Mouse (Mus musculus) common myeloid progenitor, adult 5-6 weeks (primary cell): Measurements from ENCODE around the gene Adprhl2. TPM values are rescaled to one million over a fixed set of nuclear protein-coding genes. Genes with fewer than 3 reads are reported as not detected.
A peak's percentile ranks its signal among the peaks of the same experiment; 100 is the strongest.

Experiments
- ATAC-seq: replicated peaks from 2 replicates; pipeline ENCODE4 v1.8.0; 2016; ENCODE audit warnings: low read depth, mild to moderate bottlenecking, moderate TSS enrichment, inconsistent platforms; ENCODE audit not compliant: poor library complexity, severe bottlenecking
- total RNA-seq: library from RNA; stranded (forward); fragments of 200-1000, 187-1606 nt; gene quantifications from 2 replicates; pipeline ENCODE4 v1.2.3, GENCODE M21; 2017

Adprhl2 gene
- 26.0 and 28.7 TPM in 2 replicates for total RNA-seq

DNA sequence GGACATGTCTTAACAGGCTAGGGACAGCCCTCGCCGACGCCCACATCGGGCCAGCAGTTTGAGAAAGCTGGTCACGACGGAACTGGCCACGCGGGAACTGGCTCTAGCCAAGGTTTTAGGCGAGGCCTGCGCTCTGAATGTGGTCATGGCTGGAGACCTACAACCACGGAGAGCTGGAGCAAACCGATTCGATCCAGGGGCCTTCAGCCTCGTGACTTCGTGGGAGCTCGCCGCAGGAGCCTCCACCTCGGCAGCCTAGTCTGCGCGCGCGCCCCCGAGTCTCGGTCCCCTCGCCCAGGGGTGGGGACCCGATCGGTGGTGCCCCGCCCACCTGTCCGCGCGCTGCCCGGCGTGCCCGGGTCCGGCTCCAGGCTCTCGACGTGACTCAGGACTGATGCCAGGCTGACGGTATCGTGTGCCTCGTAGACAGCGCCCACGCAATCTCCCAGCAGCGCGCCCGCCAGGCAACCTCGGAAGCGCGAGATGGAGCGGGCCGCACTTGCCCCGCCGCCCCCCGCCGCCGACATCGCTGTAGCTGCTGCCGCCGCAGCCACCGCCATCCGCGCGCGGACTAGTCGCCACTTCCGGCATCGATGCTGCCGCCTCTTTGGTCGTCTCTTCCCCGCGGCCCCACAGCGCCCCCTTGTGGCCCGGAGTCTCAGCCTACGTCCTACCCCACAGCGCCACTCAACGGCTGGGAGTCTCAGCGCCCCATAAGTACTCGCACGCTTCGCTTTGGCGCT lies at the start of gene Adprhl2:
TSS of gene Adprhl2 (minus strand) at position 593 of the 743 bp plus-strand sequence.
- peak; percentile 94 for ATAC-seq

DNA sequence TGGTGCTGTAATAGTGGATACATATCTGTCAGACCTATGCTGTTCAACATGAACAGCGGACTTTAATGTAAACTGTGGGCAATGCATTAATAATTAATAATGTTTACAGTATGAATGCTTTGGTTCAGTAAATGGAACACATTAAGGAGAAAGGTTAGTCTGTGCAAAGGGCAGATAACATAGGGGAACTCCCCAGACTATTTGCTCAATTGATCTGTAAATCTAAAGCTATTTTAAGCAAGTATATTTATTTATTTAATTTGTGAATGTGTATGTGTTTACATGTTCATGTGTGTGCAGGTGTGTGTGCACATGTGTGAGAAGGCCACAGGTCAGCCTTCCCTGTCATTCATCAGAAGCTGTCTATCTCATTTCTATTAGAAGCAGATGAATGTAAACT lies 38.6 kb upstream of the Adprhl2 start:
- ATAC-seq, result no peak

DNA sequence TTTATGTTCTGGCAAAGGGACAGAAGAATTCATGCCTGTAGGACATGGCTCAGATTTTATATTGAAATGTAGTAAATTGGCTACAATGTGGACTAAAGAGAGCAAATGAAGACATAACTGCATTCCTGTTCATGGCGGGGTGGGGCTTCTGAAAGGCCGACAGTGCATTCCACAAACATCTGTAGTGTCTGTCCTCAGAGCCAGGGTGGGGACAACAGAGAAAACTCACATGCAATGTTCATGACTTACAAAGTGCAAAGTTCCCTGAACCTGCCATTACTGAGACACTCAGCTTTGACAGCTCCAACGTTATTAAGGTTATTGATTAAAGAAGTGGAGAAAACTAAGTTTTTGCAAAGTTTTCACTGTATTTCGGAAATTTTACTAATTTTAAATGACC lies 21.9 kb upstream of the Adprhl2 start:
- no peak for ATAC-seq

DNA sequence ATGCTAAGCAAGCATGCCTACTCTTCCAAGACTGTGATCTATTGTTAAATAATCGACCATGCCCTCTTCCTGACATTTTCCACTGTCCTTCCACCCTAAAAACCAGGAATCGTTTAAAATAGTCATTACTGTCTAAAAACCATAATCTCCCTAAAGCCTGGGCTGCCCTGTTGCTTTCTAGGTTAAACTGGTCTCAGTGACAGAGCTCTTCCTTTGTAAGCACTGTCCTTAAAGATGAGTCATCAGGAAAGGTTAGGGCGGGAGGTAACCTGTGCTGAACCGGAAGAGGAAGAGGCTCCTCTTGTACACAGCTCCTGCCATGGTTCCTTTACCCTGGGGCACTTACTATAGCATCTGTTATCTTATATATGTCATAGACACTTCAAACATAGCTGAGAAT lies 18.0 kb upstream of the Adprhl2 start:
- ATAC-seq, result no peak

DNA sequence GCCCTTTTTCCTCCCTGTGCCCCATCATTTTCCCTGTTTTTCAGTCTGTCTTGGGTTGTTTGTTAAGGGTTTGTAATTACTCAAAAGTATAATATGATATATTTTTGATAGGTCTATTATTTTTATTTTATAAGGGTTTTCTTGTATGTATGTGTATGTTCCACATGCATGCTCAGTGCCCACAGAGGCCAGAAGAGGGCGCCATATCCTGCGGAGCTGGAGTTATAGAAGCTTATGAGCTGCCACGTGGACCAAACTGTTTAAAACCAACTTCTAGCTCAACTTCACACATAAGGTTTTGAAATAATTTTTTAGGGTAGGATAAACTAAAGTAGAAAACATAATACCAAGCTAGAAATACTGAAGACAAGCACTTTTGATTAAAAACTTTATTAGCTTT lies 10.9 kb upstream of the Adprhl2 start:
- no peak for ATAC-seq

DNA sequence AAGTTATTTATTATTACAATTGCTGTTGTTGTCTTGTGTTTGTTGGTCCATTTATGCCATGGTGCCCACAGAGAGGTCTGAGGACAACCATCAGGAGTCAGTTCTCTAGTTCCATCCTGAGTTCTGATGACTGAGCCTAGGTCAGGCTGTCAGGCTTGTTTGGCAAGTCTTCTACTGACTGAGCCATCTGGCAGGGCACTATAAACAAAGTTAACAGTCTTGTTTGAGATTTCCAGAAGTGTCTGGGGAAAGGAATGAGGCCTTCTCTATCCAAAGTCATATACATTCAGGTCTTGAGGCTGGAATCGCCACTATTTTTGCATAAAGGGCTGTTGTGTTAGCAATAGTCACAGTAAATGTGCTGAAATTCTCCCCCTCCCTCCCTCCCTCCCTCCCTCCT lies 10.2 kb upstream of the Adprhl2 start:
- ATAC-seq, result no peak

DNA sequence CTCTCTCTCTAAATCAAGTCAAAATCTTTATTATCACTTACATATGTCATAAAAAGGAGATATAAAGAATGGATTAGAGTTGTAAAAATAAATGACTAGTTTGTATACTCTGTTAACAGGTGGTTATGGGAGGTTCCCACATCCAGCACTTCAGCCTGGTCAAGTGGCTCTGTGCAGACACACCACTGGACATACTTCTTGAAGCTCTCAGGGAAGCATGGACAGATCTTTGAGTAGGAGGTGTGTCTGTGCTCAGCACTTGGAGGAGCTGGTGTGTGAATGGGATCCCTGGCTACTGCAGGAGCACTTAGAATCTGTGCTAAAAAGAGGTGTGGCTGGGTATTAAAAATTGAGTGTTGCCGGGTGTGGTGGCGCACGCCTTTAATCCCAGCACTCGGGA lies 8.8 kb upstream of the Adprhl2 start:
- no peak for ATAC-seq

DNA sequence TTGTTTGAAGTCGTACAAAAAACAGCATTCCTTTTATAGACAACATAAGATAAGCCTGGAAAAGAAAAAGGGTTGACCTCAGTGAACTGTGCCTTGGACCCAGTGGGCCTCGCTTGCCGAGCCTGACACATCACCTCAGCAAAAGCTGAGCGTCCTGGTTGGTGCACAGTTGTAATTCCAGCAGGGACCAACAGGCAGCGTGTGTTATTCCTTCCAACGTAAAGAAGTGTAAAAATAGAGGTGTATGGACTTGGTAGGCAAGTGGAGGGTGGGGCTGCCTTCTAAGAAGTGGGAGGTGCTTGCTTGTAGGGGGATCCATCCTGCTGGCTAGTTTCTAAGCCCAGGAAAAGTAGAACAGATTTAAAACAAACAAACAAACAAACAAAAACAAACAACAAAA lies 4.5 kb upstream of the Adprhl2 start:
- ATAC-seq, result no peak

DNA sequence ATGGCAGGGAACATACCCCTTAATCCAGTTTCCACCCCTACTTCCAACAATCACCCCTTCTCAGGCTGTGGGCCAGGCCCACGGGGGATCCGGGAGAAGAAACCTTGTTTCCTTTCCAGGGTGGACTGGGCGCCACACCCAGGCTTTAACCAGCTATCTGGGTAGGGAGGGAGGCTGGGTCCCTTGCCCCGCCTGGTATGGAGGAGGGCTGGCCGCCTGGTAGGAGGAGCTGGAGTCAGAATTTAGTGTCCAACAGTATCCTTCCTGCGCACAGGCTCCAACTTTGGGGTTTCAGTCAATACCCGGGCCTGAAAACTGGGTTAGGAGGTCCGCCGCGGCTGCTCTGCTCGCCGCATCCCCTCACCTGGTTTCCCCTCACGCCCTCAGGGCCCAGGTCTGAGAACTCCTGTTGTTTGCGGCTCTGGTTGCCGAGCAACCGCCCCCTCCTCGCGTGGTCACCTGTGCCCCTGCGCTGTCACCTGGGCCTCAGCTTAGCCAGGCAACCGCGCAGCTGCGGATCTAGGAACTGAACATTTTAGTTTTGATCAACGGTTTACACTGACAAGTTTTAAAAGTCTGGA lies 3.9 kb upstream of the Adprhl2 start, which contains the start of gene Tekt2:
TSS of gene Tekt2 (minus strand) at position 408 of the 581 bp plus-strand sequence.
- no peak for ATAC-seq

DNA sequence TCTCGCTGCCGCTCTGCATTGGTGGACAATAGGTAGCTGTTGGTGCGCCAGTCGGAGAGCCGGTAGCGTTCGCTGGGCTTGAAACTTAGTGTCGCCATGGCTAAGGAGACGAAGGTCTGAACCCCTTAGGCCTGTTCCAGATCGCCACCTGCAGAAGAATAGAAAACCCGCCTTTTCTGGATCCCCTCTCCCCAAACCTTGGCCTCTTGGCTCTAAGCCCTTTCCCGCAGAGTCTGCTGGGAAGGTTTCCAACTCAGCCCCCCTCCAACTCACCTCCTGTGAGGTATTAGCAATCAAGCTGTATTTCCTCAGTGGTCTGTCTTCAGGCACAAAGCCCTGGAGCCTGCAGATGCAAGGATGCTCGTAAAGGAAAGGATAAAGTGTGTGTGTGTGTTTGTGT lies 3.4 kb upstream of the Adprhl2 start:
- ATAC-seq, result no peak

DNA sequence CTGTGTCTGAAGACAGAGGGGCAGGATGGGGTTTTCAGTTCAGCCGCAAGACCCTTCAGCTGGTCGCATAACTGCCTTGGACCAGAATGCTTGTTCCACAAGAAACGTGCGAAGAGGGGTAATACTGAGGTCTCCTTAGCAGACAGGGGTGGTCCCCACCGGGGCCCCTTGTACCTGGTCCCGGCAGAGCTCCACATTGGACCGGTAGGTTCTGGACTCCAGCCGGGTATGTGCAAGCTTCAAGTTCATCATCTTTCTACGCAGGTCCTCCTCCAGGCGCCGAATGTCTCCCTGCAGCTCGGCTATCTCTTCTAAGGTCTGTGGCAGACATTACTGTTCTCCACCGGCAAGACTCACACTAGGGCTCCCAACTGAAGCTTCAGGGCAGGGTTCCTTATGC lies 1.1 kb upstream of the Adprhl2 start:
- no peak for ATAC-seq

DNA sequence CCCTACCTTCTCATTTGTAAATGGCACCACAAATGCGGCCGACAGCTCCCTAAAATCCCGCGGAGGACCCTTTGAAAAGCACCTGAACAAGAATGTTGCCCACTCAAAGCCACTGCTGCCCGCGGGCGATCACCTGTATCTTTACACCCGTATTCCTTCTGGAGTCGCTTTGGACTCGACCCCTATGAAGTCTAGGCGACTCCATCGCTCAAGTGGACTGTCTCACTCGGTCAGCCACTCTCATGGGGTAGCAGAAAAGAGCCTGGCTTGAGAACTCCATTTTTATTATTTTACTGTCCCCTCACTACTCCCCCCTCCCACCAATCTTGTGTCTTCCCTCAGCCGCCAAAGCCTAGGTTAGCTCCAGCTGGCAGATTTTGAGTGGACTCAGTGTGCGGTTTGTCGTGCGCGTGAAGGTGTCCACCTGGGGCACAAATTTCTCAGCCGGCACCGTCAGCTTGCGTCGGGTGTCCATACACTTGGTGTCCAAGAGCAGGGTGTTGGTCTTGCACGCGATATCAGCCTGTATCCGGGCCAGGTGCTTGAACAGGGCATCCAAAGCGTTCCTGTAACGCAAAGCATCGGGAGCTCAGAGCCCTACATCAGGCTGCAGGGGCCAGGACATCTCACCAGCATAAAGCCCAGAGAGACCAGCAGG lies 480 bp upstream of the Adprhl2 start:
- no peak for ATAC-seq

DNA sequence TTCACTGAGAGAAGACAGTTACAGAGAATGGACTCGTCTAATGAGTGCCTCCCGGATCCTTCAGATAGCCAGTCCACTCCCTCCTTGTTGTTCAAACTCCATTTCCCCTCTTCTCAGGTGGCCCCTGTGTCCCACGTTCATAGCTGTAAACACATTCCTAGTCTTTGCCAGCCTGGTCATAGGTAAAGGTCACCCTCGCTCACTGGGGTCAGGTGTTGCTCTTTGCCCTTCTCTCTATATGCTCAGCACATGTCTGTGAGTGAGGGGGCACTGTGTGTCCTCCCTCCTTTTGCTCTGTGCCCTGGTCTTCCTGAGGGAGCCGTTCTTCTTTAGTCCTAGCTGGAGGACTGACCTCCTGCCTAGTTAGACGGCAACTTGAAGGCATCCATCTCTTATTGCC lies 1.7 kb downstream of the Adprhl2 start:
- no peak for ATAC-seq

DNA sequence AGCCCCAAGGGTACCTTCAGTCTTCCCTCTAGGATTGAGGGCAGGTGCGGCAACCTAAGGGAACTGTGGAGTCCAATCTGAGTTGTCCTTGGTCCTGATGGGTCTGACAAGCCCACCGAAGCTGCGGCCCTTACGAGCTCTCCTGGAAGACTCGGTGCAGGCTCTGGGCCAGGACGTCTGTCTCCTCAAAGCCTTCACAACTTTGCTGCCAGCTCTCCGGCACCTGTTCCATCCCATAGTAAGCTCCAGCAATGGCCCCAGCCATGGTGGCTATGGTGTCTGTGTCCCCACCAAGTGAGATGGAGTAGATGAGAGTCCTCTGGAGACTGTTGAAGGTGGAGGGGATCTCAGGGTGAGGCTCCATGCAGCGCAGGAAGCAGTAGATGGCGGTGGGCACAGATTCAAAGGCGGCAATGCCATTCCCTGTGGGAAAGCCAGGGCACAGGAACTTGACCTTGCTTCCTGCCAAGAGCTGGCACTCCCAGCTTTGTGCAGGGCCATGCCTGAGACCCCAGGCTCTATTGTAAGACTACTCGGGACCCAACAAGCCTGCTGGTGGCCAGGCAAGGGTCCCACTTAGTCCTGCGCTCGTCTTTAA lies 5.0 kb downstream of the Adprhl2 start:
- no peak for ATAC-seq

DNA sequence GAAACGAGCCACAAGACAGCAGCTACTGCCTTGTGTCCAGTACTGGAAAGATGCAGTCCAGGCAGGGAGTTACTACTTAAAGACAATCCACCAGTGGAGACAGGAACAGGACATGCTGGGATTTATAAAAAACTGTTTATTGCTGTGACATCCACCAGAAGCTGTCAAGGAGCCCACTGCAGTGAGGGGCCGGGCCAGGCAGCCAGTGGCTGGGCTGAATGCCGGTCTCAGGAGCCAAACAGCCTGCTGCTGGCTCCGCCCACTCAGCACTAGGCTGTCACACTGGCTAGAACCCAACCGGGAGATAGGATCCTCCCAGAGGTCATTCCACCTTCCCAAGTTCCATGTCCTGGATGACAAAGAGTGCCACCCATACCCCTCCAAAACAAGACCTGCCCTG lies 5.6 kb downstream of the Adprhl2 start:
- no peak for ATAC-seq

DNA sequence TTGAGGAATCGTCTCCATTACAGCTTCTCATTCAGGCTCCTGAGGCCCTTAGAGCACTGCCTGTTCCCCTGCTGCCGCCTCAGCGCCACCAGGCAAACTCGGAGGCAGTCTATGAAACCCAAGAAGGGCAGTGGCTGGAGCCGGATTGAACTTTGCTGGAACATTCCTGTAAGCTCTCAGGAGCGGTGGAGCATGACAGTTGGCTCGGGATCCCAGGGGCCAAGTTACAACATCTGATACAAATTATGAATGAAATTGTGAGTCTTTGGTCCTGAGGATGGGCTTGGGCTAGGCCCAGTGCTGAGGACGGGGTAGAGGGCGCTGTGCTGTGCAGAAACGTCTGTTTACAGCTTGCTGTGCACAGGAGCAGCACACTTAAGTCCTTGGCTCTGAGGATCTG lies 7.1 kb downstream of the Adprhl2 start:
- no peak for ATAC-seq

DNA sequence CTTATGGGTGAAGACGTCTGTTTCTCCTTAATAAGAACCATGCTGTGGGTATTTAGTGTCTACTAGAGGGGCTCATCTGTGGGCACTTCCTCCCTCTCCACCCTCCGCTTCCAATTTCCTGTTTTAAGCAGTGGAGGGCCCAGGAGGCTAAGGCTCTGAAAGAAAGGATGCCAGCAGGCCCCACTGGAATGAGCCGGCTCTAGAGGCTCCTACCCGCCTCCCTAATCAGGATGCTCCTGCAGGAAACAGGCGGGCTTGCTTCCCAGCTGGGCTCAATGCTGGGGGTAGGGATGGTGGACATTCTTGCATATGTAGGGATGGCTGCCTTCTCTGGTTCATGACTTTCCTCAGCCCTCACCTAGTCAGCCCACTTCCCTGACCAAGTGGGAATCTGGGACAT lies 8.3 kb downstream of the Adprhl2 start:
- ATAC-seq, result no peak

DNA sequence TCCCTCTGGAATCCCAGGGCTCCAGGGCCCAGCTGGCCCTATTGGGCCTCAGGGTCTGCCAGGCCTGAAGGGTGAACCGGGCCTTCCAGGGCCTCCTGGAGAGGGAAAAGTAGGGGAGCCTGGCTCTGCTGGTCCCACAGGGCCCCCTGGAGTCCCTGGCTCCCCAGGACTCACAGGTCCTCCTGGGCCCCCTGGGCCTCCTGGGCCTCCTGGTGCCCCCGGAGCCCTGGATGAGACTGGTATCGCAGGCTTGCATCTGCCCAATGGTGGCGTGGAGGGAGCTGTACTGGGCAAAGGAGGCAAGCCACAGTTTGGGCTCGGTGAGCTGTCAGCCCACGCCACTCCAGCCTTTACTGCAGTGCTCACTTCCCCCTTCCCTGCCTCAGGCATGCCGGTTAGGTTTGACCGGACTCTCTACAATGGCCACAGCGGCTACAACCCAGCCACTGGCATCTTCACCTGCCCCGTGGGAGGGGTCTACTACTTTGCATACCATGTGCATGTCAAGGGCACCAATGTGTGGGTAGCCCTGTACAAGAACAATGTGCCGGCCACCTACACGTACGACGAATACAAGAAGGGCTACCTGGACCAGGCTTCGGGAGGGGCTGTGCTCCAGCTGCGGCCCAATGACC lies 9.8 kb downstream of the Adprhl2 start:
- no peak for ATAC-seq

DNA sequence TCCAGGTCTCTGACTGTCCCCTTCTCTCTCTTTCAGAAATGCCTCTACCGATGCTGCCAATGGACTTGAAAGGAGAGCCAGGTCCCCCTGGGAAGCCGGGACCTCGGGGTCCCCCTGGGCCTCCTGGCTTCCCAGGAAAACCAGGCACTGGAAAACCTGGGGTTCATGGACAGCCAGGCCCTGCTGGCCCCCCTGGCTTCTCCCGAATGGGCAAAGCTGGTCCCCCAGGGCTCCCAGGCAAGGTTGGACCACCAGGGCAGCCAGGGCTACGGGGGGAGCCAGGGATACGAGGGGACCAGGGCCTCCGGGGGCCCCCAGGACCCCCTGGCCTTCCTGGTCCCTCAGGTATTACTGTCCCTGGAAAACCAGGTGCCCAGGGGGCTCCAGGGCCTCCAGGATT lies 11.2 kb downstream of the Adprhl2 start:
- ATAC-seq, result no peak

DNA sequence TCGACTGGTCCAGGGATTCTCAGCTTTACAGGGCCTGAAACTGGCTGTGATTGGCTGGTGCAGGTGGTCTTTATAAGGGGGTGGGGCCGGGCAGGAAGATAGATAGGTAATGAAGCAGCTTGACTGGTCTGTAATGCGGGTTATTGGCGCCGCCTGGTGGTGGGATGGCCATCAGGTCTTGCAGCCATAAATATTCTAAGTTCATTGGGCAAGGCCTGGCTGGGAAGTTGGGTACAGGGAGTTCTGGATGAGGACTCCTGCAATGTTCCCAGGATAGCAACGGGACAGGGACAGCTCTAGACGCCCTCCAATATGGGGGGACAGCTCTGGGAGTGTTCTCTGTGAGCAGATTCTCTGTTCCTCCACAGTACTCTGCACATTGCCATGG lies 11.6 kb downstream of the Adprhl2 start:
- ATAC-seq, result peak; percentile 73
